Mouse (Mus musculus): ENCODE measurements around the gene Wfikkn2.

The Wfikkn2 gene

GRCm38 (mm10) chr11:94221257-94221656, 24.5 kb downstream of the Wfikkn2 start:
- no peak for DNase-seq

GRCm38 (mm10) chr11:94216247-94216646, 29.6 kb downstream of the Wfikkn2 start:
- no peak for DNase-seq

GRCm38 (mm10) chr11:94215581-94215980, 30.2 kb downstream of the Wfikkn2 start:
- no peak for DNase-seq

DNA sequence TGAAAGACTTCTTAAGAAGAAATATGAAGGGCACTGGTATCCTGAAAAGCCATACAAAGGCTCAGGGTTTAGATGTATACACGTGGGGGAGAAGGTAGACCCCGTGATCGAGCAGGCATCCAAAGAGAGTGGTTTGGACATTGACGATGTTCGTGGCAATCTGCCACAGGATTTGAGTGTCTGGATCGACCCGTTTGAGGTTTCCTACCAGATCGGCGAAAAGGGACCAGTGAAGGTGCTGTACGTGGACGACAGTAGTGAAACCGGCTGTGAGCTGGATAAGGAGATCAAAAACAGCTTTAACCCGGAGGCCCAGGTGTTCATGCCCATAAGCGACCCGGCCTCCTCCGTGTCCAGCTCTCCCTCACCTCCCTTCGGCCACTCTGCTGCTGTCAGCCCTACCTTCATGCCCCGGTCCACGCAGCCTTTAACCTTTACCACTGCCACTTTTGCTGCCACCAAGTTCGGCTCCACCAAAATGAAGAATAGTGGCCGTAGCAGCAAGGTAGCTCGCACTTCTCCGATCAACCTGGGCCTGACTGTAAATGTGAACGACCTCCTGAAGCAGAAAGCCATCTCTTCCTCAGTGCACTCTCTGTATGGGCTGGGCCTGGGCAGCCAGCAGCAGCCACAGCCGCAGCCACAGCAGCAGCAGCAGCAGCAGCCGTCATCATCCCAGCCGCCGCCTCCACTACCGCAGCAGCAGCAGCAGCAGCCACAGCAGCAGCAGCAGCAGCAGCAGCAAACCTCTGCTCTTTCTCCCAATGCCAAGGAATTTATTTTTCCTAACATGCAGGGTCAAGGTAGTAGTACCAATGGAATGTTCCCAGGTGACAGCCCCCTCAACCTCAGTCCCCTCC, 31.8 kb downstream of the Wfikkn2 start:
- DNase-seq, result peak; percentile 30

GRCm38 (mm10) chr11:94212997-94213396, 32.8 kb downstream of the Wfikkn2 start:
- no peak for DNase-seq

- no peak for DNase-seq
Observed at GRCm38 (mm10) chr11:94212489-94212836, 33.3 kb downstream of the Wfikkn2 start.

GRCm38 (mm10) chr11:94211651-94212488, 33.9 kb downstream of the Wfikkn2 start:
- DNase-seq, result peak; percentile 72

DNA sequence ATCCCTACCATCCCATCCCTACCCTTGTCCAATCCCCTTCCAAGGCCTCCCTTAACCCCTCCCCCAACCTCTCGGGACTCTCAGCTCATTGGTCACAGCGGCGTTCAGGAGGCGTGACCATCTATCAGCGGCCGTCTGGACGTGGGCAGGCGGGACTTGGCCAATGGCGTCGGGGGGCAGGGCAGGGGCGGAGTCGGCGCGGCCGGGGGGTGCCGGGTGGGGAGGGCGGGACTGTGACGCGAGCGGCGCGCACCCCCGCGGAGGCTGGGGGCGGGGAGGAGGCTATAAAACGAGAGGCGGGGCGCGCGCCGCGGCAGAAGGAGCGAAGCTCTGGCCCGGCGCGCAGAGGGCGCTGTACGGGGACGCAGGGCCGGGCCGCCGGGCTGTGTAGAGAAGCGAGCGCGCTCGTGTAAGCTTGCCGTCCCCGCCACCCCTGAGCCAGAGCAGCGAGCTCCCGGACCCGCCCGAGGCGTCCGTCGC, 34.6 kb downstream of the Wfikkn2 start, which contains the start of gene Tob1:
TSS of gene Tob1 (plus strand) at position 331 of the 480 bp plus-strand sequence.
- peak; percentile 99 for DNase-seq

GRCm38 (mm10) chr11:94210191-94211086, 35.4 kb downstream of the Wfikkn2 start:
- DNase-seq, result peak; percentile 95

GRCm38 (mm10) chr11:94209695-94210131, 36.1 kb downstream of the Wfikkn2 start:
- DNase-seq, result no peak

DNA sequence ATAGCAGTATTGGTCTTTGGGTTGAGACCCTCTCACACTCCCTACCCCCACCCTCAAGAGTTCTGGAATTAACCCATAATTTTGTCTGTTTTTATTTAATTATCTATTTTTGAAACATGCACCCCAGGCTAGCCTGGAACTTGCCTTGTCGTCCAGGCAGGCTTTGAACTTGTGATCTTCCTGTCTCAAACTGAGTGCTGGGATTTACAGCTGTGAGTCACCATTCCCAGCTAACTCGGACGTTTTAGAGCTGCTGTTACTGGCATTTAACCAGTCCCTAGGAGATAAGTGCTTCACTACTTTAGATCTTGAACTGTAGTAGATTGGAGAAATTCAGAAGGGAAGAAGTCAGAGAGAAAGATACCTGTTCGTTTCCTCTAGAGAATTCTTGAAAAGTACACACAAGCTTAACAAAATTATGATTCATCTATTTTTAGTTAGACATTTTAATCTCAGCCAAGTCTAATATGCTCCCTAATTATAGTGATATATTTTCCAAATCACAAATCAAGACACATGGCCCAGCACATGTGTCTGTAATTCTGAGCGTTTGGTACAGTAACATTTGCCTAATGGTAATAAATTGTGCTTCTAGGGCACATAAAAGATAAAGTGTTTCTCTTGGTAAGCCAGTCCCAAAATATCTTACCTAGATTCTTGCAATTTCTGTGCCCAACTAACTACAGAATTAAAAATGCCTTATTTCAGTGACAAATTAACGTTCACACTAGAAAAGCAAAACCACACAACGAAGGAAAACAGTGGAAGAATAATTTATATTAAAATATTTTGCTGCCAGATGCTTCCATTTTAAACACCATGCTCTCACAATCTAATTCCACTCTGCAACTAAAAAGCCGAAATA, 36.8 kb downstream of the Wfikkn2 start:
- DNase-seq, result no peak

DNA sequence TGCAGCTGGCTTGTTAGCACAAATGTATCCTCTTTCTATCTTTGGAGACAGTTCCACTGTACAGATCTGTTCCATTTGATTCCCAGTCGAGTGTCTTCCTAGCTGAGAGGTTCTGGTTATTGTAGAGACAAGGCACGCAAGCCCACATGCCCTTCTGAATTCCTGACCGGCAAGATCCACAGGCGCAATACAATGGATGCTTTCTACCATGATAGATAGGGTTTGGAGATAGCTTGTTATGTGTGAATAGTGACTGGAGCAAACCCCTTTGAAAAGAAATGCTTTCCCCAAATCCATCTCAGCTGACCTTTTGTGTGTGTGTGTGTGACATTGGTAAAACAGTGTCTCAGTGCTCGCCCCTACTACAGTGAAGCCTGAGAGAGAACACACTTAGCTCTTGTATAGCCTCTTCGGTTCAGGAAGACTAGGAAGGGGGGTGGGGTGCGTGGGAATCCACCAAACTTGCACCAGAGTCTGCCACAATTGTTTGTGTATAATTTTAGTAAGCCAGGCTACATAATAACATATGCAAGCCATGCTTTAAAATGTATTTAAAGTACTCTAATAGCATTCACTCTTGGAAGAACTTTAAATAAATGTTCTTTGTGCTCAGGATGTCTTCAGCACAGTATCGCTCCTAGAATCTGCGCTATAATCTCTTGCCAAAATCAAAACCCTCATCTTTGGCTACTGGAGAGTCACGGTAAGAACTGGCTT, 39.2 kb downstream of the Wfikkn2 start:
- DNase-seq, result no peak

DNA sequence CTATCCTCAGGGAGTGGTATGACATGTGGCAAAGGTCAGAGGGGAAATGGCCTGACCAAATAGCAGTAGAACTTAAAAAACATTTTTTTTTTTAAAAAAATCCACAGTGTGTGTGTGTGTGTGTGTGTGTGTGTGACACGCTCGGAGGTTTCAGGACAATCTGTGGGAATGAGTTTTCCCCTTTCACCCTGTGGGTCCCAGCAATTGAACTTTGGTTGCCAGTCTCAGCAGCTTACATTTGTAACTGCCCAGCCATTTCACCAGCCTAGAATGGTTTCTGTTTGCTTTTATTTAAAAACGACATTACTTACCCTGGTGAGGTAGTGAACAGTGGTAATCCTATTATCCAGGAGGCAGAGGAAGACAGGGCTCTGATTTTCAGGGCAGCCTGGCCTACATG, 42.7 kb downstream of the Wfikkn2 start:
- no peak for DNase-seq

DNA sequence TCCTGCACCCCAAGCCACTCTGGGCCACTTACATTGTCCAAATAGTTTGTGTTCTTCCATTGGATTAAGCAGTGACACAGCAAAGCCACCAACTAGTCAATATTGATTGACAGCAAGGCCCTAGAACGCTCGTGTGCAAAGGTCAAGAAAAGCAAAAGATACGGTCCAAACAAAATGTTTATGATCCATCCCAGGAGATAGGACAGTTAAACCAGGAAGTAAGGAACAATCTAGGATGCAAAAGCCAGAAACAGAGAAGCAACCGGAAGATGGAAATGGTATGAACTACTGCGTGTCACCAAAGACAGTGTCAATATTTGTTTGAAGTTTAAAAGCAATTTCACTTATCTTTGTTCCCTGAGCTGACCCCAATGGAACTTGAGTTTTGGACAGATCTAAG, 43.7 kb downstream of the Wfikkn2 start:
- no peak for DNase-seq

DNA sequence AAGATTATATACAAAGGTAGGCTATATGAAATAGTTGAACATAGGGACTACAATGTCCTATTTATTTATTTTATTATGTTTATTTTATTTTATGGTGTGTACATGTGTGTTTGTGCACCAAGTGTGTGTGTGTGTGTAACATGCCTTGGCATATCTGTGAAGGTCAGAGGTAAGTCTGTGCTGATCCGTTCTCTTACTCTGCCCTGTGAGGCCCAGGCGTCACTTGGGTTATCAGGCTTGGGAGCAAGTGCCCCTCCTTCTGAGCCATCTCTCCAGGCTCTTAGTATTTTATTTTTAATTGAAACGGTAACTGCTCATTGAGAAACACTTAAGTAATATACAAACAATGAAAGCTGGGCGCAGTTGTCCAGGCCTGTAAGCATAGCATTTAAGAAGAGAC, 45.4 kb downstream of the Wfikkn2 start:
- no peak for DNase-seq

DNA sequence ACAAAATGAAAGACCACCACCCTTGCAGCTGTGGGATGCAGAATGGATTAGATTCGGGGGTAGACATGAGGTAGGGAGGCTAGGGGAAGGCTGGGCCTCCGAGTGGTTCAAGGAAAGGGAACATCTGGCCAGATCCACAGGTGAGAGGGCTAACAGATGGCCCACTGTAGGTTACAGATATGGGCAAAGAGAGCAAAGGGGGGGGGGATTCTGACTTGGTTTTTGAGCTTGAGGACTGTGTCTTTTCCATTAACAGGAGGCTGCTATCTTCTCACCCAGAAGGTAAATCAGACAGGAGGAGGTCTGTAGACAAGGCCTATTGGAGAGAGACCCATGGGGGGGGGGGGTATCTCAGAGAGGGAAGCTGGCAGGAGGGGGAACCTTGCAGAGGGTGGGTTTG, 46.0 kb downstream of the Wfikkn2 start:
- DNase-seq, result no peak

GRCm38 (mm10) chr11:94198405-94199146, 47.2 kb downstream of the Wfikkn2 start:
- DNase-seq, result no peak

- no peak for DNase-seq
Observed at GRCm38 (mm10) chr11:94196311-94196710, 49.5 kb downstream of the Wfikkn2 start.

GRCm38 (mm10) chr11:94193109-94193508, 52.7 kb downstream of the Wfikkn2 start:
- DNase-seq, result no peak

- DNase-seq, result no peak
Observed at GRCm38 (mm10) chr11:94190665-94191064, 55.1 kb downstream of the Wfikkn2 start.
